Mouse (Mus musculus) ES-Bruce4 (cell line): ENCODE data around the gene Prdm16.

Experiments
- CTCF ChIP-seq: IDR thresholded peaks from one replicate; pipeline ENCODE4 v1.8.1; 2011; ENCODE audit warnings: low read depth, low read length
- EP300 ChIP-seq: IDR thresholded peaks from 2 replicates; pipeline ENCODE4 v1.6.1; 2011; ENCODE audit warnings: low read depth, low read length; ENCODE audit not compliant: insufficient read depth
- POLR2A ChIP-seq: IDR thresholded peaks from one replicate; pipeline ENCODE4 v1.8.1; 2011; ENCODE audit warnings: low read length; ENCODE audit not compliant: insufficient read depth

DNA sequence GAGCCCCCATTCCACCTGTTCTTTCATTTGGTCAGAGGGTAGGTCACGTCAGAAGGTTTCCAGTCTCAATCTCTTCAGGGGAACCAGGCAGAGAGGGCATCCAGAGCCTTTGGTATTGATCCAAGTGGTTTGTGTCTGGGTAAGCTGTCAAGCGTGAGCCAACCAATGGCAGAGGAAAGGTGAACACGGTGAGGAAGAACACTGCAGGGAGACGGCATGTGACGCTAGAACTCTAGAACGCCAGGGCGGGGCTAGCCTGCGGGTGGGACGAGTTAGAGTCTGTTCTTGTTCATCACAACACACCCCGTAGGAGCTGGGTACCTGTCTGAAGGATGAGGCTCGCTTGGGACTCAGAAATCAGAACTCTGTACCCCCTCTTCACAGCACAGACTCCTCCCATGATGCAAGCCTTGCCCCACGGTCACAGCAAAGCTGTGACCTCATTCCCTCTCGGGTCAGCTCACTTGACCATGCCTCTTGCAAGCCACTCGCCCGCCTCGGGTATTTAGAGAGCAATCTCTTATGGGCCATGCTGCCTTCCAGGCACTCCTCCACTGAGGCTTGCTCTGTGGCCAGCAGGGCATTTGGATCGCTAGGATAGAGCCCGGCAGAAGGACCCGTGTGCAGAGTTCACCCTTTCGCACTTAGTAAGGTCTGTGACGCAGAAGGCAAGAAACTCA lies 89.4 kb downstream of the Prdm16 start:
- TF ChIP-seq EP300 (no peak), CTCF (no peak), POLR2A (no peak)
